Mouse (Mus musculus): Measurements from ENCODE around the gene Synm. TPM values are rescaled to one million over a fixed set of nuclear protein-coding genes. Genes with fewer than 3 reads are reported as not detected.

The Synm gene
- polyA plus RNA-seq, 1 experiment from 2014 or later: 2.8 TPM

DNA sequence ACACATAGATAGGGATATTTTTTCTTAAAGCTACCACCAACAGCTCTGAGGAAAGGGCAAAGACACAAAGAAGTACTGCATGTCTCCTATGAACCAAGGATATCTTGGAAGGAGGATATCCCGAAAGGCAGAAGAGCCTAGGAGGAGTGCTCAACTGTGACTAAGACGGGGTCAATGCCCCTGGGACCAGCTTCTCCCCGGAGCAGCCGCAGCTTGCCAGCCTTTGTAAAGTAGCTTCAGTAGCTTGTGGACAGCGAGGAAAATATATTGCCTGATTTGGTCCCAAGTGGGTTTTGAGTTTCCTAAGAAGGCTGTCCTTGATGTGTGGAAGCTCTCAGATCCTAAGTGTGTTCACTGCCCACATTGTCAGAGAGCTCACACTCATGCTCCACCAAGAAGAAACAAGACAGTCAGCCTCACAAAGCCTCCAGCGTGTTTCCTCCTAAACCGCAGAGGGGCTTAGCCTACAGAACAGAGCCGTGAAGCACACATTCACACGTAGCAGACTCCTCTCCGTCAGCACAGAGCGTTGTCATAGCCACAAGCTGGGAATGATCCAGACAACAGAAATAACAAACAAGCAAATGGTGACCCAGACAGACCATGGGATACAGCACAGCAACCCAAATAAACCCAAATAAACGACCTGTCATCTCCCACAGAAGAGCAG is 17.2 kb upstream of the Synm start:
- H3K27me3 ChIP-seq (replicated peaks): no peaks in the 10 kb centered on the region
- no peak overlapping the region for H3K27ac ChIP-seq (replicated peaks)
- H3K4me2 ChIP-seq: no peak overlapping the region; the same call in 1 of the 2 replicates
- WGBS: 49% methylated on average over 12 of the region's 12 CpGs
- H3K36me3 ChIP-seq: no peaks in the 10 kb centered on the region
- H3K4me3 ChIP-seq: no peak overlapping the region
- ATAC-seq (ENCODE audit: extremely low read depth, insufficient number of reproducible peaks, low FRiP score, low TSS enrichment): no peak
- H3K9ac ChIP-seq: no peak overlapping the region
- peaks cover 11% of the 10 kb centered on the region for H3K4me1 ChIP-seq
- H3K9me3 ChIP-seq: 0 out of 2 replicates have a peak, but pooled peaks cover 3% of the 10 kb centered on the region

GRCm38 (mm10) chr7:67775623-67776022 is 16.1 kb upstream of the Synm start:
- peaks cover 4% of the 10 kb centered on the region for H3K4me1 ChIP-seq
- H3K27ac ChIP-seq (replicated peaks): no peak overlapping the region
- H3K9me3 ChIP-seq: 0 out of 2 replicates have a peak, but pooled peaks cover 3% of the 10 kb centered on the region
- no peak overlapping the region for H3K9ac ChIP-seq
- H3K36me3 ChIP-seq: no peaks in the 10 kb centered on the region
- WGBS: 41% methylated on average over 3 of the region's 3 CpGs
- no peaks in the 10 kb centered on the region for H3K27me3 ChIP-seq (replicated peaks)
- no peak overlapping the region for H3K4me3 ChIP-seq
- ATAC-seq (ENCODE audit: extremely low read depth, insufficient number of reproducible peaks, low FRiP score, low TSS enrichment): no peak
- H3K4me2 ChIP-seq: no peak overlapping the region

DNA sequence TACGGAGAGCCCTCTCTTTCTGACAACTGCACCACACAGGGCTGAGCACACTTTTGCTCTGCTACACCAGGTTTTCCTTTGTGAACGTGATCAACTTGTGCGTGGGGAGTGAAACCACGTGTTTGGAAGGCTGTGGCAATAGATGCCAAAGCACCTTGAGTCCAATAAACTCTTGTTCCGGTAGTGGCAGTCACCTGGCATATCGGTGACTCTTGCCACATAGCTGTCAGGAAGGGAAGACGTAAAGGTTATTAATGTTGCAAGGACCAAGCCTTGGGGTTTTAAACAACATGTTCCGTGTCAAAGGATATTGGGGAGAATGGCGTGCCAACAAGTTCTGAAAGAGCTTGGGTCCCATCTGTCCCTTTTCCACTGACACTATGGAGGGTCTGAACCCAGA is 12.7 kb upstream of the Synm start:
- Histone ChIP-seq H3K36me3 (no peaks in the 10 kb centered on the region), H3K4me1 (0 out of 2 replicates have a peak, but pooled peaks cover 3% of the 10 kb centered on the region), H3K27me3 (replicated peaks) (no peaks in the 10 kb centered on the region; the same call in 1 of the 2 replicates), H3K4me3 (no peak overlapping the region), H3K9me3 (0 out of 2 replicates have a peak, but pooled peaks cover 3% of the 10 kb centered on the region), H3K9ac (no peak overlapping the region), H3K4me2 (no peak overlapping the region), H3K27ac (replicated peaks) (no peak overlapping the region)
- no peak for ATAC-seq (ENCODE audit: extremely low read depth, insufficient number of reproducible peaks, low FRiP score, low TSS enrichment)
- 80% methylated on average over 9 of the region's 9 CpGs for WGBS

DNA sequence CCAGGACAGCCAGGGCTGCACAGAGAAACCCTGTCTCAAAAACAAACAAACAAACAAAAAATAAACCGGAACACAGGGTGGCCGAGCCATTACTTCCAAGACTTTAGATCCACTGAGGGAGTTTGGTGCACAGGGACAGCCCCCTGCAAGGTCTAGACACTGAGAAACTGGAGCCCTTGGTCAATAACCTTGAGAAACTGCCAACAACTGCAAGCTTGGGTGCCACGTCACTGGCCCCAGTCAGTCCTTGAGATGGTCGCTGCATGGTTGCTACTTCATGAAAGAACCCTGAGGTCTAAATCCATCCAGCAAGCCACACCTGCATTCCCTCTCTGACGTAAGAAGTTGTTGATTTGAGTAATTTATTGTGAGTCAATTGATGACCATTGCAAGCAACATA is 9.9 kb upstream of the Synm start:
- no peak overlapping the region for H3K27ac ChIP-seq (replicated peaks)
- H3K4me1 ChIP-seq: 0 out of 2 replicates have a peak, but pooled peaks cover 3% of the 10 kb centered on the region
- H3K27me3 ChIP-seq (replicated peaks): peaks cover 8% of the 10 kb centered on the region
- 0 out of 2 replicates have a peak, but pooled peaks cover 3% of the 10 kb centered on the region for H3K9me3 ChIP-seq
- H3K4me3 ChIP-seq: no peak overlapping the region
- no peak overlapping the region for H3K9ac ChIP-seq
- WGBS: 86% methylated on average over 5 of the region's 5 CpGs
- no peak for ATAC-seq (ENCODE audit: extremely low read depth, insufficient number of reproducible peaks, low FRiP score, low TSS enrichment)
- no peaks in the 10 kb centered on the region for H3K36me3 ChIP-seq
- H3K4me2 ChIP-seq: no peak overlapping the region

GRCm38 (mm10) chr7:67768125-67768524 is 8.6 kb upstream of the Synm start:
- Histone ChIP-seq H3K36me3 (no peaks in the 10 kb centered on the region), H3K9ac (no peak overlapping the region), H3K4me3 (no peak overlapping the region), H3K9me3 (no peaks in the 10 kb centered on the region), H3K4me2 (no peak overlapping the region), H3K27me3 (replicated peaks) (peaks cover 8% of the 10 kb centered on the region), H3K4me1 (0 out of 2 replicates have a peak, but pooled peaks cover 3% of the 10 kb centered on the region), H3K27ac (replicated peaks) (no peak overlapping the region)
- ATAC-seq (ENCODE audit: extremely low read depth, insufficient number of reproducible peaks, low FRiP score, low TSS enrichment): no peak
- 57% methylated on average over 3 of the region's 3 CpGs for WGBS

GRCm38 (mm10) chr7:67763625-67764024 is 4.1 kb upstream of the Synm start:
- 39% methylated on average over 3 of the region's 3 CpGs for WGBS
- Histone ChIP-seq H3K27ac (replicated peaks) (no peak overlapping the region), H3K4me3 (no peak overlapping the region), H3K4me2 (no peak overlapping the region), H3K27me3 (replicated peaks) (peaks cover 30% of the 10 kb centered on the region), H3K9ac (no peak overlapping the region), H3K36me3 (no peaks in the 10 kb centered on the region), H3K9me3 (no peaks in the 10 kb centered on the region), H3K4me1 (peaks cover 8% of the 10 kb centered on the region)
- ATAC-seq (ENCODE audit: extremely low read depth, insufficient number of reproducible peaks, low FRiP score, low TSS enrichment): no peak

- Histone ChIP-seq H3K27ac (replicated peaks) (peak overlapping the region; percentile 30), H3K9me3 (no peaks in the 10 kb centered on the region), H3K4me1 (peaks cover 11% of the 10 kb centered on the region), H3K4me3 (peak overlapping the region; percentile 70), H3K9ac (peak overlapping the region; percentile 76), H3K27me3 (replicated peaks) (peaks cover 38% of the 10 kb centered on the region), H3K4me2 (peak overlapping the region; percentile 99), H3K36me3 (no peaks in the 10 kb centered on the region)
- under 1% methylated on average over 83 of the region's 92 CpGs for WGBS
- peak; percentile 48; the same call in 1 of the 2 replicates for ATAC-seq (ENCODE audit: extremely low read depth, insufficient number of reproducible peaks, low FRiP score, low TSS enrichment)
These were observed 499 bp downstream of the Synm start for GRCm38 (mm10) chr7:67758858-67759628.

DNA sequence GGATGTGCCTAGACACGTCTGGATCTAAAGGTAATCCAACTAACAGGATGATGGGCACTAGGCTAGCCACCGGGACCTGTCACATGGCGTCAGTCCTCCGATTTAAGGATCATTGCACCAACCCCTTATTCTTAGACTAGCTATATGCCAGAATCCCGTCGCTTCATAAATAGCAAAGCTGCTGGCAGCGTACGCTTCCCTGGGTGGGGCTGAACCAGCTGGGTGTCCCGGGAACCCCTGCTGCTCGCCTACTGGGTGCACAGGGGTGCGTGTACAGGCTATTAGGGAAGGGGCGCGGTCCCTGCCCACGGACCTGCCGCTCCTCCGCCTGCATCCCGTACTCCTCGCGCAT is 1.1 kb downstream of the Synm start:
- H3K4me1 ChIP-seq: peaks cover 11% of the 10 kb centered on the region
- 2% methylated on average over 19 of the region's 19 CpGs for WGBS
- peaks cover 38% of the 10 kb centered on the region for H3K27me3 ChIP-seq (replicated peaks)
- peak overlapping the region; percentile 99 for H3K4me2 ChIP-seq
- no peaks in the 10 kb centered on the region for H3K9me3 ChIP-seq
- H3K9ac ChIP-seq: peak overlapping the region; percentile 76
- no peak for ATAC-seq (ENCODE audit: extremely low read depth, insufficient number of reproducible peaks, low FRiP score, low TSS enrichment)
- H3K4me3 ChIP-seq: peak overlapping the region; percentile 70
- no peak overlapping the region for H3K27ac ChIP-seq (replicated peaks)
- H3K36me3 ChIP-seq: no peaks in the 10 kb centered on the region

- peaks cover 33% of the 10 kb centered on the region for H3K27me3 ChIP-seq (replicated peaks)
- no peaks in the 10 kb centered on the region for H3K9me3 ChIP-seq
- peaks cover 11% of the 10 kb centered on the region for H3K4me1 ChIP-seq
- H3K4me2 ChIP-seq: no peak overlapping the region
- ATAC-seq (ENCODE audit: extremely low read depth, insufficient number of reproducible peaks, low FRiP score, low TSS enrichment): no peak
- no peak overlapping the region for H3K4me3 ChIP-seq
- no peak overlapping the region for H3K9ac ChIP-seq
- 79% methylated on average over 5 of the region's 5 CpGs for WGBS
- no peak overlapping the region for H3K27ac ChIP-seq (replicated peaks)
- H3K36me3 ChIP-seq: no peaks in the 10 kb centered on the region
These were observed 2.9 kb downstream of the Synm start for GRCm38 (mm10) chr7:67756636-67757035.

GRCm38 (mm10) chr7:67755366-67755765 is 4.2 kb downstream of the Synm start:
- H3K4me1 ChIP-seq: peaks cover 11% of the 10 kb centered on the region
- WGBS: 81% methylated on average over 7 of the region's 7 CpGs
- H3K9ac ChIP-seq: no peak overlapping the region
- H3K27me3 ChIP-seq (replicated peaks): peaks cover 20% of the 10 kb centered on the region
- no peak for ATAC-seq (ENCODE audit: extremely low read depth, insufficient number of reproducible peaks, low FRiP score, low TSS enrichment)
- no peaks in the 10 kb centered on the region for H3K9me3 ChIP-seq
- H3K4me2 ChIP-seq: no peak overlapping the region
- H3K36me3 ChIP-seq: no peaks in the 10 kb centered on the region
- no peak overlapping the region for H3K27ac ChIP-seq (replicated peaks)
- no peak overlapping the region for H3K4me3 ChIP-seq

DNA sequence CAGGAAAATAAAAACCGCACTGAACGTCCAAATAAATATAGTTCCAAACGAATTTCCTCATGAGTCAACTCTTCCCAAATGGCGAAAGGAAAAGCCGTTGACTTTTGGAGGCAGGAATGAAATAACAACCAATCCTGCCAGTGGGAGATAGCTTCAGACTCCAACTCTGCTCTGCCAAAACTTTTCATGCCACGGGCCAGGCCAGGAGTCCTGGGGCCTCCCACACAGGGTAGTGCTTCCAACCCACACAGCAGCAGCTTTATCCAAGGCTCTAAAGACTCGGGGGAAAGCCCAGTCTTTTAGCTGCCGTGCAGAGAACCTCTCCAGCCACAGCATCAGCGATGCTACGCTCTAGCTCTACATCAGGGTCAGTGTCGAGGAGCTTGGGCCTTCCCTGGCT is 4.9 kb downstream of the Synm start:
- Histone ChIP-seq H3K27ac (replicated peaks) (no peak overlapping the region), H3K4me3 (no peak overlapping the region), H3K9ac (no peak overlapping the region), H3K9me3 (no peaks in the 10 kb centered on the region), H3K4me2 (no peak overlapping the region), H3K4me1 (peaks cover 8% of the 10 kb centered on the region), H3K27me3 (replicated peaks) (peaks cover 15% of the 10 kb centered on the region), H3K36me3 (no peaks in the 10 kb centered on the region)
- WGBS: 58% methylated on average over 11 of the region's 11 CpGs
- no peak for ATAC-seq (ENCODE audit: extremely low read depth, insufficient number of reproducible peaks, low FRiP score, low TSS enrichment)

Data from heart, embryonic 13.5 days (tissue).